ENCODE assay signal across 24 mouse cellular contexts in the genomic region with DNA sequence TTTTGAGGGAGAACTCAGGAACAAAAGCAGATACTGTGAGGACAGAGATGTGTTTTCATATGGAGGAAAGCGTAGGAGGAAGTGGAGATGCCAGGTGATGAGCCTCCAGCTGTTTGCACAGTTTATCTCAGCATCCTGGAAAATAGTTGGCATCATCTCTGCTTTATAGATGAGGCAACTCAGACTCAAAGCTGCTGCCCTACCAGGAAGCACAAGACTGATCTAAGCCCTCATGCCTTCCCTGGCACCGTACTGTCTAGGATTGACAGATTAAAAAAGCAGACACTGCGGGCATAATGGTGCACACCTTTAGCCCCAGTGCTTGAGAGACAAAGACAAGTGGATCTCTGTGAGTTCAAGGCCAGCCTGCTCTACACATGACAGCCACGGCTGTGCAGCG. TPM values are rescaled to one million over a fixed set of nuclear protein-coding genes. Genes with fewer than 3 reads are reported as not detected.
"Had no signal": no experiment of that assay in that cellular context is flagged by ENCODE, and none has a peak within 500 bp of the region (broad histone marks: within the 10 kb centered on the region; RNA-seq: fewer than 3 reads in every experiment).

No protein-coding gene starts in this region.

- H3K4me1 ChIP-seq: midbrain, embryonic 10.5 days; midbrain, embryonic 12.5 days; neural tube, embryonic 12.5 days; stomach, embryonic 15.5 days had no signal

- H3K27ac ChIP-seq: midbrain, embryonic 10.5 days; midbrain, embryonic 12.5 days; neural tube, embryonic 12.5 days; stomach, embryonic 15.5 days; stomach, postnatal 0 days had no signal

- H3K9ac ChIP-seq: lung, embryonic 14.5 days; midbrain, embryonic 12.5 days; neural tube, embryonic 12.5 days; stomach, embryonic 15.5 days had no signal

- H3K4me3 ChIP-seq: midbrain, embryonic 10.5 days; midbrain, embryonic 12.5 days; myocyte; neural tube, embryonic 12.5 days; stomach, embryonic 15.5 days had no signal

- ATAC-seq: midbrain, embryonic 16.5 days had no signal

- H3K9me3 ChIP-seq: midbrain, embryonic 10.5 days; midbrain, embryonic 12.5 days; neural tube, embryonic 12.5 days; stomach, embryonic 15.5 days had no signal

- H3K27me3 ChIP-seq: neural tube, embryonic 12.5 days; stomach, embryonic 15.5 days had no signal

- H3K36me3 ChIP-seq: midbrain, embryonic 10.5 days; midbrain, embryonic 12.5 days; neural tube, embryonic 12.5 days; stomach, embryonic 15.5 days had no signal

- DNase-seq: lung, adult 18-20 months; lung, embryonic 14.5 days; lung, postnatal 10 days; lung, postnatal 4 days; midbrain, embryonic 14.5 days; right cerebral cortex, postnatal 14 days; thymus, adult 2 months; thymus, postnatal 25 days; thymus, postnatal 4 days had no signal

- H3K4me2 ChIP-seq: lung, embryonic 14.5 days; midbrain, embryonic 12.5 days; neural tube, embryonic 12.5 days; stomach, embryonic 15.5 days had no signal

RNA-seq across cellular contexts. Expression of gene Gsdma3, which starts 4.5 kb away (rescaled TPM):
- total RNA-seq: megakaryocyte, adult 5-6 weeks; megakaryocyte-erythroid progenitor cell, adult 5-6 weeks; neutrophil, adult 5-6 weeks had no signal
- polyA plus RNA-seq: lung, embryonic 14.5 days; lung, embryonic 16.5 days; midbrain, embryonic 10.5 days; midbrain, embryonic 12.5 days; midbrain, embryonic 14.5 days; midbrain, embryonic 16.5 days; myocyte; neural tube, embryonic 12.5 days; neural tube, embryonic 14.5 days; spleen, adult 2 months; stomach, embryonic 15.5 days; stomach, postnatal 0 days; urinary bladder, adult 2 months had no signal

RNA-seq across cellular contexts. Expression of gene Gm12355, which starts 5.2 kb away (rescaled TPM):
- total RNA-seq: neutrophil, adult 5-6 weeks had no signal
- polyA plus RNA-seq: spleen, adult 2 months; thymus, adult 2 months had no signal

RNA-seq across cellular contexts. Expression of gene Gsdma2, which starts 15.9 kb away (rescaled TPM):
- total RNA-seq: megakaryocyte, adult 5-6 weeks; megakaryocyte-erythroid progenitor cell, adult 5-6 weeks; neutrophil, adult 5-6 weeks had no signal
- polyA plus RNA-seq: lung, embryonic 14.5 days; lung, embryonic 16.5 days; midbrain, embryonic 10.5 days; midbrain, embryonic 12.5 days; midbrain, embryonic 14.5 days; midbrain, embryonic 16.5 days; myocyte; neural tube, embryonic 12.5 days; neural tube, embryonic 14.5 days; spleen, adult 2 months; urinary bladder, adult 2 months had no signal

RNA-seq across cellular contexts. Expression of gene Lrrc3c, which starts 32.6 kb away (rescaled TPM):
- total RNA-seq: megakaryocyte, adult 5-6 weeks; megakaryocyte-erythroid progenitor cell, adult 5-6 weeks; neutrophil, adult 5-6 weeks had no signal
- polyA plus RNA-seq: lung, embryonic 14.5 days; lung, embryonic 16.5 days; midbrain, embryonic 10.5 days; midbrain, embryonic 12.5 days; midbrain, embryonic 14.5 days; midbrain, embryonic 16.5 days; myocyte; neural tube, embryonic 12.5 days; neural tube, embryonic 14.5 days; spleen, adult 2 months; stomach, embryonic 15.5 days; stomach, postnatal 0 days; testis, adult 2 months; thymus, adult 2 months; urinary bladder, adult 2 months had no signal

RNA-seq across cellular contexts. Expression of gene Gsdma, which starts 33.5 kb away (rescaled TPM):
- total RNA-seq: neutrophil, adult 5-6 weeks had no signal
- polyA plus RNA-seq: lung, embryonic 14.5 days; lung, embryonic 16.5 days; midbrain, embryonic 10.5 days; midbrain, embryonic 12.5 days; midbrain, embryonic 14.5 days; midbrain, embryonic 16.5 days; neural tube, embryonic 12.5 days; neural tube, embryonic 14.5 days; spleen, adult 2 months had no signal
